Mouse (Mus musculus) adrenal gland, postnatal 36 days (tissue): Measurements from ENCODE around the gene Zfp768. TPM values are rescaled to one million over a fixed set of nuclear protein-coding genes. Genes with fewer than 3 reads are reported as not detected.
A peak's percentile ranks its signal among the peaks of the same experiment; 100 is the strongest.
"Not testable (repeated sequence)": the region's sequence is repeated elsewhere in the genome, so short reads cannot be mapped to it uniquely, and the experiment has no call there.

Source experiments
- DNase-seq, 2 experiments: peaks; one replicate each; pipeline ENCODE4 v3.0.0; 2021; ENCODE audit warnings: mixed read lengths in 1 of 2
- total RNA-seq, 2 experiments: library from RNA; stranded (reverse); gene quantifications; 2 replicates each; pipeline ENCODE4 v1.2.3; 2021

The Zfp768 gene
- total RNA-seq, 2 experiments from 2014 or later, result 25.9 to 26.1 TPM

GRCm38 (mm10) chr7:127358472-127358871 lies 13.1 kb upstream of the Zfp768 start:
- DNase-seq, result no peak

- no peak for DNase-seq
Measured at GRCm38 (mm10) chr7:127357871-127358270, 12.5 kb upstream of the Zfp768 start.

GRCm38 (mm10) chr7:127355796-127356195 lies 10.4 kb upstream of the Zfp768 start:
- no peak for DNase-seq

GRCm38 (mm10) chr7:127351230-127352004 lies 6.0 kb upstream of the Zfp768 start:
- DNase-seq, result no peak

- DNase-seq, result no peak
Measured at GRCm38 (mm10) chr7:127346676-127347075, 1.3 kb upstream of the Zfp768 start.

- peak; percentile 55 to 77 for DNase-seq
Measured at GRCm38 (mm10) chr7:127345092-127345491, 297 bp downstream of the Zfp768 start.

- DNase-seq, result peak in 1 of 2 experiments; percentile 31
Measured at GRCm38 (mm10) chr7:127344371-127344770, 1.0 kb downstream of the Zfp768 start.

GRCm38 (mm10) chr7:127343351-127344019 lies 1.9 kb downstream of the Zfp768 start:
- DNase-seq, result no peak

GRCm38 (mm10) chr7:127342888-127343287 lies 2.5 kb downstream of the Zfp768 start:
- no peak for DNase-seq

GRCm38 (mm10) chr7:127342332-127342731 lies 3.1 kb downstream of the Zfp768 start:
- DNase-seq, result no peak

- not testable (repeated sequence) for DNase-seq
Measured at GRCm38 (mm10) chr7:127341861-127342260, 3.5 kb downstream of the Zfp768 start.

- no peak for DNase-seq
Measured at GRCm38 (mm10) chr7:127341356-127341755, 4.0 kb downstream of the Zfp768 start.

GRCm38 (mm10) chr7:127337636-127338035 lies 7.8 kb downstream of the Zfp768 start:
- DNase-seq, result no peak

- DNase-seq, result no peak
Measured at GRCm38 (mm10) chr7:127335604-127336003, 9.8 kb downstream of the Zfp768 start.

GRCm38 (mm10) chr7:127333240-127333639 lies 12.1 kb downstream of the Zfp768 start:
- DNase-seq, result no peak

GRCm38 (mm10) chr7:127326685-127327084 lies 18.7 kb downstream of the Zfp768 start:
- no peak for DNase-seq

GRCm38 (mm10) chr7:127325550-127325949 lies 19.8 kb downstream of the Zfp768 start:
- no peak for DNase-seq

GRCm38 (mm10) chr7:127324944-127325343 lies 20.4 kb downstream of the Zfp768 start:
- no peak for DNase-seq

GRCm38 (mm10) chr7:127322085-127322484 lies 23.3 kb downstream of the Zfp768 start:
- DNase-seq, result peak in 1 of 2 experiments; percentile 33

- no peak for DNase-seq
Measured at GRCm38 (mm10) chr7:127321106-127321505, 24.3 kb downstream of the Zfp768 start.

GRCm38 (mm10) chr7:127313912-127314311 lies 31.5 kb downstream of the Zfp768 start:
- DNase-seq, result no peak

- DNase-seq, result no peak
Measured at GRCm38 (mm10) chr7:127309951-127310350, 35.4 kb downstream of the Zfp768 start.

- peak in 1 of 2 experiments; percentile 66 for DNase-seq
Measured at GRCm38 (mm10) chr7:127308887-127309286, 36.5 kb downstream of the Zfp768 start.
